In genomic region chr2:35718003-35718500, GRCm38 (mm10) we compare ENCODE assay signal across 22 mouse cellular contexts.
DNase-seq lines count a peak whose midpoint lies in the region; ATAC-seq and TF ChIP-seq lines count a peak whose summit lies in the region.
"Had no signal": no experiment of that assay in that cellular context is flagged by ENCODE, and none has a peak within 500 bp of the region (broad histone marks: within the 10 kb centered on the region; RNA-seq: fewer than 3 reads in every experiment).

No protein-coding gene starts in this region.

- no peak for ATAC-seq in forebrain, embryonic 13.5 days
- ATAC-seq in forebrain, postnatal 0 days: no peak
- ATAC-seq: activated CD4-positive, CD25-positive, alpha-beta regulatory T cell, adult 4 months; forebrain, embryonic 15.5 days had no signal

- no peaks in the 10 kb centered on the region for H3K27me3 ChIP-seq in forebrain, embryonic 13.5 days
- no peaks in the 10 kb centered on the region for H3K27me3 ChIP-seq in forebrain, postnatal 0 days (ENCODE audit: insufficient read depth, low read length)
- H3K27me3 ChIP-seq: embryonic facial prominence, embryonic 12.5 days; forebrain, embryonic 15.5 days; limb, embryonic 12.5 days; midbrain, embryonic 12.5 days; neural tube, embryonic 12.5 days had no signal

- WGBS in forebrain, embryonic 13.5 days: 90% methylated on average over 5 of the region's 5 CpGs
- WGBS in forebrain, postnatal 0 days: 90% methylated on average over 5 of the region's 5 CpGs
- 70% methylated on average over 5 of the region's 5 CpGs for WGBS in macrophage (ENCODE audit: missing documents)

- H3K36me3 ChIP-seq in forebrain, embryonic 13.5 days (ENCODE audit: poor library complexity, severe bottlenecking): peaks cover 98% of the 10 kb centered on the region
- H3K36me3 ChIP-seq in forebrain, postnatal 0 days (ENCODE audit: insufficient read depth): peaks cover 89% of the 10 kb centered on the region
- H3K36me3 ChIP-seq in macrophage (ENCODE audit: inconsistent target): no peaks in the 10 kb centered on the region
- H3K36me3 ChIP-seq: G1E had no signal

- H3K79me2 ChIP-seq in macrophage (ENCODE audit: inconsistent target): no peaks in the 10 kb centered on the region

- H3K4me2 ChIP-seq in forebrain, embryonic 13.5 days: no peak overlapping the region
- no peak overlapping the region for H3K4me2 ChIP-seq in forebrain, postnatal 0 days (ENCODE audit: low read depth)
- H3K4me2 ChIP-seq: embryonic facial prominence, embryonic 12.5 days; forebrain, embryonic 15.5 days; limb, embryonic 12.5 days; midbrain, embryonic 12.5 days; neural tube, embryonic 12.5 days had no signal

- H3K9me3 ChIP-seq in forebrain, embryonic 13.5 days (replicated peaks): no peaks in the 10 kb centered on the region
- H3K9me3 ChIP-seq in forebrain, postnatal 0 days (ENCODE audit: low read length): no peaks in the 10 kb centered on the region
- H3K9me3 ChIP-seq: embryonic facial prominence, embryonic 12.5 days; forebrain, embryonic 15.5 days; G1E; limb, embryonic 12.5 days; midbrain, embryonic 12.5 days; neural tube, embryonic 12.5 days had no signal

- no peak overlapping the region; the same call in 1 of the 2 replicates for H3K27ac ChIP-seq in forebrain, embryonic 13.5 days
- no peak overlapping the region for H3K27ac ChIP-seq in forebrain, postnatal 0 days (ENCODE audit: low read depth, low read length)
- H3K27ac ChIP-seq in left cerebral cortex, adult 2 months: peak overlapping the region; percentile 28
- peak overlapping the region; percentile 56 for H3K27ac ChIP-seq in macrophage
- H3K27ac ChIP-seq: embryonic facial prominence, embryonic 12.5 days; forebrain, embryonic 15.5 days; limb, embryonic 12.5 days; midbrain, embryonic 12.5 days; neural tube, embryonic 12.5 days had no signal

- H3K4me3 ChIP-seq in forebrain, embryonic 13.5 days: no peak overlapping the region
- H3K4me3 ChIP-seq in forebrain, postnatal 0 days (ENCODE audit: low read depth, low read length): no peak overlapping the region
- no peak overlapping the region for H3K4me3 ChIP-seq in left cerebral cortex, adult 2 months
- no peak overlapping the region for H3K4me3 ChIP-seq in macrophage (ENCODE audit: inconsistent target)
- H3K4me3 ChIP-seq: embryonic facial prominence, embryonic 12.5 days; forebrain, embryonic 15.5 days; limb, embryonic 12.5 days; midbrain, embryonic 12.5 days; neural tube, embryonic 12.5 days had no signal

- peaks cover 12% of the 10 kb centered on the region; the same call in 1 of the 2 replicates for H3K4me1 ChIP-seq in forebrain, embryonic 13.5 days
- H3K4me1 ChIP-seq in forebrain, postnatal 0 days (ENCODE audit: insufficient read depth): no peaks in the 10 kb centered on the region

- 0 out of 2 replicates have a peak overlapping the region, but pooled peaks have one; percentile 9 for H3K9ac ChIP-seq in forebrain, embryonic 13.5 days
- H3K9ac ChIP-seq in forebrain, postnatal 0 days: no peak overlapping the region
- H3K9ac ChIP-seq: embryonic facial prominence, embryonic 12.5 days; forebrain, embryonic 15.5 days; limb, embryonic 12.5 days; midbrain, embryonic 12.5 days; neural tube, embryonic 12.5 days had no signal

- TF ChIP-seq CTCF in forebrain, postnatal 0 days (IDR thresholded peaks at IDR 0.05; ENCODE audit: low read depth): no peak
- no peak for TF ChIP-seq CTCF in left cerebral cortex, adult 2 months (IDR thresholded peaks at IDR 0.05)

- no peak for DNase-seq in forebrain, postnatal 0 days
- no peak for DNase-seq in left cerebral cortex, adult 2 months (ENCODE audit: extremely low spot score in 1 of 2, low spot score in 2 of 2)
- DNase-seq in left cerebral cortex, adult 18-20 months (ENCODE audit: low spot score in 2 of 2): no peak
- peak; percentile 51 for DNase-seq in adipocyte (ENCODE audit: low spot score)
- no peak for DNase-seq in frontal cortex, postnatal 10 days (ENCODE audit: low spot score in 2 of 2)
- DNase-seq in urinary bladder, postnatal 14 days (ENCODE audit: low spot score): no peak
- DNase-seq: gastrocnemius, postnatal 10 days; kidney, adult 18-20 months; kidney, postnatal 25 days; lung, adult 2 months; lung, postnatal 36 days; right cerebral cortex, postnatal 4 days; thymus, postnatal 36 days had no signal

- intact Hi-C loops in left cerebral cortex, adult 2 months (cut with DNase I): loop anchor here (5.0 kb wide), 2 partner anchors 56 to 161 kb away; partner anchors contain the start of gene Dab2ip

Comparison
In these comparisons a context has a peak if more than half of its experiments do, and no peak if none do; other contexts are left out.
1. H3K27ac ChIP-seq: peak in left cerebral cortex, adult 2 months (single experiment) and macrophage (single experiment); none in forebrain, embryonic 13.5 days (single experiment) and forebrain, postnatal 0 days (single experiment).